Mouse (Mus musculus): ENCODE data around the gene Tex14. TPM values are rescaled to one million over a fixed set of nuclear protein-coding genes. Genes with fewer than 3 reads are reported as not detected.

The Tex14 gene
- polyA plus RNA-seq, 1 experiment from 2014 or later: 0.27 TPM

GRCm38 (mm10) chr11:87561208-87561607 is 156.3 kb downstream of the Tex14 start:
- no peaks in the 10 kb centered on the region for H3K36me3 ChIP-seq (ENCODE audit: control insufficient read depth, insufficient read depth, low read length)
- no peaks in the 10 kb centered on the region for H3K27me3 ChIP-seq (ENCODE audit: control insufficient read depth, insufficient read depth, low read length)
- no peaks in the 10 kb centered on the region for H3K4me1 ChIP-seq (ENCODE audit: control insufficient read depth, insufficient read depth, low read length)
- H3K4me3 ChIP-seq (ENCODE audit: low read length): no peak overlapping the region
- whole genome bisulfite sequencing: 76% methylated on average over 6 of the region's 6 CpGs
- no peak overlapping the region for H3K27ac ChIP-seq (ENCODE audit: low read depth, low read length)
- no peak overlapping the region for H3K9ac ChIP-seq (ENCODE audit: low read depth, low read length)
- ATAC-seq (ENCODE audit: low FRiP score, low TSS enrichment): no peak
- no peak overlapping the region for H3K4me2 ChIP-seq (replicated peaks; ENCODE audit: low read depth, low read length)
- H3K9me3 ChIP-seq (ENCODE audit: control insufficient read depth, low read length): no peaks in the 10 kb centered on the region

- no peak for ATAC-seq (ENCODE audit: low FRiP score, low TSS enrichment)
- Histone ChIP-seq H3K4me3 (ENCODE audit: low read length) (no peak within 1 kb of the TSS), H3K36me3 (ENCODE audit: control insufficient read depth, insufficient read depth, low read length) (no peaks in the 10 kb centered on the region), H3K9ac (ENCODE audit: low read depth, low read length) (no peak within 1 kb of the TSS), H3K4me1 (ENCODE audit: control insufficient read depth, insufficient read depth, low read length) (peaks cover 11% of the 10 kb centered on the region), H3K4me2 (replicated peaks; ENCODE audit: low read depth, low read length) (no peak within 1 kb of the TSS), H3K27ac (ENCODE audit: low read depth, low read length) (no peak within 1 kb of the TSS), H3K9me3 (ENCODE audit: control insufficient read depth, low read length) (no peaks in the 10 kb centered on the region), H3K27me3 (ENCODE audit: control insufficient read depth, insufficient read depth, low read length) (no peaks in the 10 kb centered on the region)
- 87% methylated on average over 3 of the region's 3 CpGs for WGBS
Measured at GRCm38 (mm10) chr11:87566501-87566900, 161.6 kb downstream of the Tex14 start, which contains the start of gene Gm11492. TSS of gene Gm11492 (plus strand) at chr11:87566653.

- no peak within 1 kb of the TSS for H3K4me2 ChIP-seq (replicated peaks; ENCODE audit: low read depth, low read length)
- H3K9me3 ChIP-seq (ENCODE audit: control insufficient read depth, low read length): no peaks in the 10 kb centered on the region
- no peaks in the 10 kb centered on the region for H3K27me3 ChIP-seq (ENCODE audit: control insufficient read depth, insufficient read depth, low read length)
- ATAC-seq (ENCODE audit: low FRiP score, low TSS enrichment): no peak
- WGBS: 82% methylated on average over 7 of the region's 7 CpGs
- peaks cover 11% of the 10 kb centered on the region for H3K4me1 ChIP-seq (ENCODE audit: control insufficient read depth, insufficient read depth, low read length)
- no peaks in the 10 kb centered on the region for H3K36me3 ChIP-seq (ENCODE audit: control insufficient read depth, insufficient read depth, low read length)
- no peak within 1 kb of the TSS for H3K4me3 ChIP-seq (ENCODE audit: low read length)
- H3K27ac ChIP-seq (ENCODE audit: low read depth, low read length): no peak within 1 kb of the TSS
- H3K9ac ChIP-seq (ENCODE audit: low read depth, low read length): no peak within 1 kb of the TSS
Measured at GRCm38 (mm10) chr11:87568255-87568953, 163.5 kb downstream of the Tex14 start, which contains the start of gene Sept4. TSS of gene Sept4 (plus strand) at chr11:87568903.

GRCm38 (mm10) chr11:87570743-87571142 is 165.9 kb downstream of the Tex14 start:
- no peak overlapping the region for H3K4me3 ChIP-seq (ENCODE audit: low read length)
- no peak overlapping the region for H3K27ac ChIP-seq (ENCODE audit: low read depth, low read length)
- H3K9me3 ChIP-seq (ENCODE audit: control insufficient read depth, low read length): no peaks in the 10 kb centered on the region
- peaks cover 11% of the 10 kb centered on the region for H3K4me1 ChIP-seq (ENCODE audit: control insufficient read depth, insufficient read depth, low read length)
- ATAC-seq (ENCODE audit: low FRiP score, low TSS enrichment): no peak
- 35% methylated on average over 5 of the region's 5 CpGs for WGBS
- no peak overlapping the region for H3K4me2 ChIP-seq (replicated peaks; ENCODE audit: low read depth, low read length)
- no peaks in the 10 kb centered on the region for H3K27me3 ChIP-seq (ENCODE audit: control insufficient read depth, insufficient read depth, low read length)
- no peak overlapping the region for H3K9ac ChIP-seq (ENCODE audit: low read depth, low read length)
- H3K36me3 ChIP-seq (ENCODE audit: control insufficient read depth, insufficient read depth, low read length): no peaks in the 10 kb centered on the region

DNA sequence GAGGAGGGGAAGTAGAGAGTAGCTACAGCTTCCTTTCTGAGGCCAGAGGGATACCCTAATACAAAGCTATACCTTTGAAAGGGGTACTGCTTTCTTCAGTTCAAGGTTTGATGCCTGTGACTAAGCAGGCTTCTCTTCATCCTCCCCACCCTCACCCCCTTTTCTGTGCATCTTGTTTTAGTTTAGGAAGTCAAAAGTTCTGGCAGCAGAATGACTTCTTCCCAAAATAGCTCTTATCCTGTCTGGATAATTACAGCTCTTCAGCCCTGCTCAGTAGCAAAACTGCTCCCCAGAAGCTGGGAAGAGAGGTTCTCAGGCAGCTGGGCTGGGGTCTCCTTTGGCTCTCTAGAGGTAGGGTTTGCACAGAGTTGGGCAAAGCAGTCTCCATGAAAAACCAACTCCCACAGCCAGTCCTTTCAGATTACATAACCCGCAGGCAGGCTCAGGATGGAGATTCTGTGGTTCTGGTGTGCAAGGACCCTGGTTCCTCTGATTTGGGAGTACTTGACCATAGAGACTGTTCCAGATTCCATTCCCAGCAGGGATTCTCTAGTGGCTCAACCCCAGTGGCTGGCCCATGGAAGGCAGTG is 166.6 kb downstream of the Tex14 start:
- 95% methylated on average over 1 of the region's 1 CpGs for WGBS
- H3K9me3 ChIP-seq (ENCODE audit: control insufficient read depth, low read length): no peaks in the 10 kb centered on the region
- H3K27ac ChIP-seq (ENCODE audit: low read depth, low read length): no peak overlapping the region
- no peak for ATAC-seq (ENCODE audit: low FRiP score, low TSS enrichment)
- no peak overlapping the region for H3K4me2 ChIP-seq (replicated peaks; ENCODE audit: low read depth, low read length)
- no peaks in the 10 kb centered on the region for H3K36me3 ChIP-seq (ENCODE audit: control insufficient read depth, insufficient read depth, low read length)
- peaks cover 11% of the 10 kb centered on the region for H3K4me1 ChIP-seq (ENCODE audit: control insufficient read depth, insufficient read depth, low read length)
- H3K27me3 ChIP-seq (ENCODE audit: control insufficient read depth, insufficient read depth, low read length): no peaks in the 10 kb centered on the region
- H3K9ac ChIP-seq (ENCODE audit: low read depth, low read length): no peak overlapping the region
- H3K4me3 ChIP-seq (ENCODE audit: low read length): no peak overlapping the region

- Histone ChIP-seq H3K9me3 (ENCODE audit: control insufficient read depth, low read length) (no peaks in the 10 kb centered on the region), H3K27ac (ENCODE audit: low read depth, low read length) (no peak overlapping the region), H3K4me3 (ENCODE audit: low read length) (no peak overlapping the region), H3K4me2 (replicated peaks; ENCODE audit: low read depth, low read length) (no peak overlapping the region), H3K9ac (ENCODE audit: low read depth, low read length) (no peak overlapping the region), H3K27me3 (ENCODE audit: control insufficient read depth, insufficient read depth, low read length) (no peaks in the 10 kb centered on the region), H3K36me3 (ENCODE audit: control insufficient read depth, insufficient read depth, low read length) (no peaks in the 10 kb centered on the region), H3K4me1 (ENCODE audit: control insufficient read depth, insufficient read depth, low read length) (peaks cover 24% of the 10 kb centered on the region)
- WGBS: 70% methylated on average over 7 of the region's 7 CpGs
- no peak for ATAC-seq (ENCODE audit: low FRiP score, low TSS enrichment)
Measured at GRCm38 (mm10) chr11:87573751-87574150, 168.9 kb downstream of the Tex14 start.

DNA sequence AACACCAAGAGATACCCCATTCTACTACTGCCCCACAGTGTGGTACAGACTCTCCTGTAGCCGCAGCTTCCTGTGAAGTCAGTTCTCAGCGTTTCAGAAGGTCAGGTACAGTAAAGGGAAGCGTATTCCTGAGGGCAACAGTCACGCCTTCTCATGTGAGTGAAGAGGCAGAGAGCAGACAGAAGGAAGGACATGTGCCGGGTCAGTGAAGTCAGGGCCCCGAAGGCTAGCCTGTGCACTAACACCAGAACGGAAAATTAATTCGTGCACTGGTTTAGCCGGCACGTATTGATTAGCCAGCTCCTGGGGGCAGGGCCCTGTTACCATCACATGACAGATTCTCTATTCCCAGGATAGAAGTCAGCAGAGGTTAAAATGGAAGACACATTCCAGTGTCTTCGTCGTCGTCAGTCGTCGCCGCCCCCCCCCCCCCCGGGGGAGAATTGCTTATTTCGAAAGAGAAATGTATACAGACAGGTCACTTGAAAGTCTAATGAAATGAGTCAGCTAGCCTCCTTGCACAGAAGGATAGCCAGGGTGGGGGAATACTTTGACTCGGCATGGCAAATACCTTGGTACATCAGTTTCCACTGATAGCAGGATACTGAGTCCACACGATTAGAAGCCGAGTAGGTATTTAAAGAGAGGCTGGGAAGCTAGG is 169.8 kb downstream of the Tex14 start:
- 61% methylated on average over 21 of the region's 21 CpGs for whole genome bisulfite sequencing
- no peaks in the 10 kb centered on the region for H3K27me3 ChIP-seq (ENCODE audit: control insufficient read depth, insufficient read depth, low read length)
- H3K27ac ChIP-seq (ENCODE audit: low read depth, low read length): no peak overlapping the region
- no peaks in the 10 kb centered on the region for H3K36me3 ChIP-seq (ENCODE audit: control insufficient read depth, insufficient read depth, low read length)
- H3K4me1 ChIP-seq (ENCODE audit: control insufficient read depth, insufficient read depth, low read length): peaks cover 32% of the 10 kb centered on the region
- no peak for ATAC-seq (ENCODE audit: low FRiP score, low TSS enrichment)
- no peaks in the 10 kb centered on the region for H3K9me3 ChIP-seq (ENCODE audit: control insufficient read depth, low read length)
- no peak overlapping the region for H3K4me3 ChIP-seq (ENCODE audit: low read length)
- H3K9ac ChIP-seq (ENCODE audit: low read depth, low read length): no peak overlapping the region
- H3K4me2 ChIP-seq (replicated peaks; ENCODE audit: low read depth, low read length): no peak overlapping the region

- WGBS: 12% methylated on average over 6 of the region's 6 CpGs
- H3K36me3 ChIP-seq (ENCODE audit: control insufficient read depth, insufficient read depth, low read length): no peaks in the 10 kb centered on the region
- peak overlapping the region; percentile 59 for H3K4me3 ChIP-seq (ENCODE audit: low read length)
- H3K27me3 ChIP-seq (ENCODE audit: control insufficient read depth, insufficient read depth, low read length): no peaks in the 10 kb centered on the region
- no peaks in the 10 kb centered on the region for H3K9me3 ChIP-seq (ENCODE audit: control insufficient read depth, low read length)
- peak; percentile 21; the same call in 1 of the 2 replicates for ATAC-seq (ENCODE audit: low FRiP score, low TSS enrichment)
- H3K27ac ChIP-seq (ENCODE audit: low read depth, low read length): peak overlapping the region; percentile 90
- H3K4me1 ChIP-seq (ENCODE audit: control insufficient read depth, insufficient read depth, low read length): peaks cover 21% of the 10 kb centered on the region; the same call in 1 of the 2 replicates
- peak overlapping the region; percentile 92 for H3K4me2 ChIP-seq (replicated peaks; ENCODE audit: low read depth, low read length)
- H3K9ac ChIP-seq (ENCODE audit: low read depth, low read length): peak overlapping the region; percentile 68; the same call in 1 of the 2 replicates
Measured at GRCm38 (mm10) chr11:87577601-87578248, 172.9 kb downstream of the Tex14 start.

Data from kidney, embryonic 14.5 days (tissue).